Mouse (Mus musculus): ENCODE data around the gene Srgn.
"Not testable (repeated sequence)": the region's sequence is repeated elsewhere in the genome, so short reads cannot be mapped to it uniquely, and the experiment has no call there.

Gene Srgn

DNA sequence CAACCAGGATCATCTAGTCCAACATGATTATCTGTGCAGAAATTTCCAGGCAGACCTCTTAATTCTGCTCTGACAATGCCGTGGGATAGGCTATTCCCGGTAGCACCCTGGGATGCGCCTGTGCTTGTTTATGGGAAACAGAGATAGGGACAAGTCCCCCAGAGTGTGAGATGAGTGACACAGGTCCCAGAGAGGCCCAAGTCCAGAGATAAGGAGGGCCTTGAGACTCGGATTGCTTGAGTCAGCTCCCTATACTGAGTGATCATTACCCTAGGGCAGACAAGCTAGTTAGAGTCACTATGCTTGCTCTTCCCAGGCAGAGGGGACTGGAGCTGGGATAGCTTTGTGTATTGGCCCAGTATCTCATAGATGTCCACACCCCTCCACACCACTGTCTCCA lies 5.5 kb downstream of the Srgn start:
- no peak for DNase-seq (ENCODE audit: low spot score)

- DNase-seq (ENCODE audit: low spot score): no peak
These were observed 6.3 kb downstream of the Srgn start for GRCm38 (mm10) chr10:62520911-62521310.

DNA sequence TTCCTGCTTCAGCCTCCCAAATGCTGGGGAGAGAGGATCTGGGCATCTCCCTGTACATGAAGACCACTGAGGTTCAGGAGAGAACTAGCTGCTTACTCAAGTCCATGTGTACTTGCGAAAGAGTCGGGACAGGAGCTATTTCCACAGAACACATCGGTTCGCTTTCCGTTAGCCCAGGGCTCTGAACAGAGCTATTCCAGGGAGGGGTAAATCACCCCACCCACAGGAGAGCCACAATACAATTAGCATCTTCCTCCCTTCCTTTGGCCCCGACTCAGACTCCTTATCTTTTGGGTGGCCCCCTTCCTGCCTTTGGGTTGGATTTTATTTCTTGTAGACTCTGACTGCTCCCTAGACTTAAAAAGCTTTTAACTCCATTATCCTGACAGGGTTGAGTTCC lies 9.7 kb downstream of the Srgn start:
- no peak for DNase-seq (ENCODE audit: low spot score)

GRCm38 (mm10) chr10:62512855-62513254 lies 14.4 kb downstream of the Srgn start:
- no peak for DNase-seq (ENCODE audit: low spot score)

DNA sequence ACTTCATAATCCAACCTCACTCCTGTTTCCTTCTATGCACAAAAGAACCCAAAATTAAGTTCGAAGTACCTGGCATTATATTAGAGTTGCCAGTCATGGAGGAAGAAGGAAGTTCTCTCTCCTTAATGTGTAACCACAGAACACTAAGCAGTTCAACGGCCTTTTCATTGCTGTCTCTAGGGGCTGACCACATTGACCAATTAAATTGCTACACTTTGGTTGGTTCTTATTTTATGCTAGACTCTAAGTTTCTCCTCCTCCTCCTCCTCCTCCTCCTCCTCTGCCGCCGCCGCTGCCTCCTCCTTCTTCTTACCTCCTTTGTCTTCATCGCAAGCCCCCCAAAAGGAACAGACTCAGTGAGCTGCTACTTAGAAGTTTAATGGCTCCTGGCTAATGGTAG lies 15.7 kb downstream of the Srgn start:
- no peak for DNase-seq (ENCODE audit: low spot score)

GRCm38 (mm10) chr10:62509032-62509656 lies 18.1 kb downstream of the Srgn start:
- no peak for DNase-seq (ENCODE audit: low spot score)

DNA sequence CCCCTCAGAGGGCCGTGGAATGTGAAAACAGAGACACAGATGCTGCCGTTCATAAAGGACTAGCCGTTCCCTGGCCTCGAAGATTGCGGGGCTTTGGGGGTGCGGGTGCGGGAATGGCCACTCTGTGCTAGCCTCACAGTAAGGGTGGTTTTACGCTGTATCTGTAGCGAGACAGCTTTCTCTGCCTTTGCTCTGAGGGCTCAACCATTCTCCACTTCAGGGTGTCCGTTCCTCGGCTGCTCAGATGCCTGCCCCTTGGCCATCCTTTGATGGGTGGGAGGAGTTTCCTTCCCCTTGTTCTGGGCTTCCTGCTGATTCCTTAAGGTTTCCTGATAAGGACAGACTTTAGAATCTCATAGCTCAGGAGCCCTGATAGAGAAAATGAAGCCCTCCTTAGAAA lies 18.8 kb downstream of the Srgn start:
- no peak for DNase-seq (ENCODE audit: low spot score)

- DNase-seq (ENCODE audit: low spot score): peak; percentile 30
These were observed 19.5 kb downstream of the Srgn start for GRCm38 (mm10) chr10:62507591-62508308.

DNA sequence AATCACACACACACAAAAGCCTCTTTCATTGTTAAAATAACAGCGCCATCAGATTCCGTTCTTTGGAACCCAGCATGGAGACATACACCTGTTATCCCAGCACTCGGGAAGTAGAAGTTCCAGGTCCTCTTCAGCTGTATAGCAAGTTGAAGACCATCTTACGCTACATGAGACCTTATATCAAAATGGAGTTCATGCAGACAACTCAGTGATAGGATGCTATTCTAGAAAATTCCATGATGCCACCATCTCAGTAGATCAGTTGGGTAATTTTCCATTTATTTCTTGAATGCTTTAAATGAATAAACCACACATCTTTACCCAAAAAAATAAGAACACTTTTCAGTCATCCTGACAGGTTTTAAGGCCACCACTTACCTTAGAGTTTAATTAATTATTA lies 20.2 kb downstream of the Srgn start:
- no peak for DNase-seq (ENCODE audit: low spot score)

DNA sequence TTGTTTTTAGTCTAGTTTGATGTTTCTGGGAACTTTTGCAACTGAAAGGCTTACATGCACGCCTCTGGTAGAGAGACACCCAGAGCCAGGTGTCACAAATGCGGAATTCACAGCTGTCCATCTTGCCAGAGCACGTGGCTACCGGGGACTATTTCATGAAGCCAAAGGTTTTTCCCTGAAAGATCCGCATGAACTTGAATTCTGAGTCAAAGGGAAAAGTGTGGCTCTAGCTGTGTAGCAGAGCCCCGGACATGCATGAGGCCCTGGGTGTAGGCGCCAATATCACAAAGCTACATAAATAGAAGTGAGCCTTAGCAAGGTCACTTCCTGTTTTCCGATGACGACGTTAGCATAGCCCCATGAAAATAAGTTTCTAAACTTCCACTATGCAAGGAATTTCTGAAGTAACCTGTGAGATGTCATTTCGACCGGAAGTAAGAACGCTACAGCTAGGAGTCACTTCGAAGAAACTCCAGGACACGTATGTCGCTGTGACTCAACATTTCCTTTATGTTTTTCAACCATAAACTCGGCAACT lies 21.2 kb downstream of the Srgn start:
- DNase-seq (ENCODE audit: low spot score): no peak

DNA sequence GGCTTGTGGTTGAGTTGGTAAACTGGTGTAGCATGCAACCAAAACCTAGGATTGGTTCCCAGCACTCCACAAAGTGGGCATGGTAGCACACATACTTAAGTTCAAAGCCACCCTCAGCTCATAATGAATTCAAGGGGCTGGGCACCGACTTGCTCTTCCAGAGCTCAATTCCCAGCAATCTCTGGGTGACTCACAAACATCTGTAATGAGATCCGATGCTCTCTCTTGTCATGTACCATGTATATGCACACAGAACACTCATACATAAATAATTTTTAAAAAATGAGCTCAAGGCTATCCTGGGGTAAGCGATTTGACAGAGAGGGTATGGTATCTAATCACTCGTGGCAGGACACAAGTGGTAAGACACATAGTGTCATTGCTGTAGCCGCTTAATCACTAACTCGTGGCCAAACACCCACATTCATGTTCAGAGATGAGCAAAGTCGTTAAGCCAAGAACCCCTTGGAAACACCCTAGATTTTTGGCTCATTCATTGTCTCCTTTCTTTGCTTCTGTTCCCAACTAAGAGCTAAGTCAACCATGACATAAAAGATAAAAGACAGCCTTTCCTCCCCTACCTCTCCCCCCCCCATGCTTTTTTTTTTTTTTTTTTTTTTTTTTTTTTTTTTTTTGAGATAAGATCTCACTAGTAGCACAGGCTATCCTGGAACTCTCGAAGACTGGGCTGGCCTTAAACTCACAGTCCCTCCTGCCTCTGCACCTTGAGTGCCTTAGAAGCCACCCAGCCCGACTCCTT lies 21.8 kb downstream of the Srgn start:
- no peak for DNase-seq (ENCODE audit: low spot score)

- DNase-seq (ENCODE audit: low spot score): no peak
These were observed 23.2 kb downstream of the Srgn start for GRCm38 (mm10) chr10:62503836-62504628.

- DNase-seq (ENCODE audit: low spot score): no peak
These were observed 23.9 kb downstream of the Srgn start for GRCm38 (mm10) chr10:62503353-62503752.

DNA sequence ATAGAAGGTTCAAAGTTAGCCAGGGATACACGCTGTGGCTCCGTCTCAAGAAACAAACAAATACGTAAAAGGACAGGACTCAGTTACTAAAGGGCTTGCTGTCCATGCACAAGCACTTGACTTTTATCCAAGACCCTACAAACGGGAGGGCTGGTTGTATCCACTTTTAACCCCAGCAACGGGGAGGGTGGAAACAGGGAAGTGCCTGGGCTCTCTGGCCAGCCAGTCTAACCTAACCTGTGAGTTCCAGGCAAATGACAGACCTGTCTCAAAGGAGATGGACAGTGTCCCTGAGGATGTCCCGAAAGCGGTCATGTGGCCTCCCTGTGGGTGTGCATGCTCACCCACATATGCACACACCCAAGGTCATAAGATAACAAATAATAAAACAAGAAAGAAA lies 25.3 kb downstream of the Srgn start:
- DNase-seq (ENCODE audit: low spot score): no peak

GRCm38 (mm10) chr10:62500916-62501615 lies 26.2 kb downstream of the Srgn start:
- no peak for DNase-seq (ENCODE audit: low spot score)

- peak; percentile 50 for DNase-seq (ENCODE audit: low spot score)
These were observed 26.9 kb downstream of the Srgn start for GRCm38 (mm10) chr10:62500088-62500915.

DNA sequence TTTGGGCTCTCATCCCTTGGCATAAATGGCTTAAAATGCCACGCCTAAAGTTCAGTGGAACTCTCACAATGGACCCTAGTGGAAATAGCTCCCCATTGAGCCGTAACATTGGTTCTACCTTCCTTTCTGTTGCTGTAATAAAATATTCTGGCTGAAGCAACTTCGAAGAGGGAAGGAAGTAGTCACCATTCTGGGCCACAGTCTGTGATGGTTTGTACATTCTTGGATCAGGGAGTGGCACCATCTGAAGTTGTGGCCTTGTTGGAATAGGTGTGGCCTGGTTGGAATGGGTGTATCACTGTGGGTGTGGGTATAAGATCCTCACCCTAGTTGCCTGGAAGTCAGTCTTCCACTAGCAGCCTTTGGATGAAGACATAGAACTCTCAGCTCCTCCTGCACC lies 35.6 kb downstream of the Srgn start:
- DNase-seq (ENCODE audit: low spot score): not testable (repeated sequence)

GRCm38 (mm10) chr10:62488266-62488665 lies 39.0 kb downstream of the Srgn start:
- peak; percentile 57 for DNase-seq (ENCODE audit: low spot score)

GRCm38 (mm10) chr10:62486618-62487415 lies 40.4 kb downstream of the Srgn start, which contains the start of gene Vps26a:
Gene Vps26a (minus strand): TSS chr10:62486805.
- peak; percentile 98 for DNase-seq (ENCODE audit: low spot score)
